ENCODE assay signal across 8 mouse cellular contexts in the genomic region with DNA sequence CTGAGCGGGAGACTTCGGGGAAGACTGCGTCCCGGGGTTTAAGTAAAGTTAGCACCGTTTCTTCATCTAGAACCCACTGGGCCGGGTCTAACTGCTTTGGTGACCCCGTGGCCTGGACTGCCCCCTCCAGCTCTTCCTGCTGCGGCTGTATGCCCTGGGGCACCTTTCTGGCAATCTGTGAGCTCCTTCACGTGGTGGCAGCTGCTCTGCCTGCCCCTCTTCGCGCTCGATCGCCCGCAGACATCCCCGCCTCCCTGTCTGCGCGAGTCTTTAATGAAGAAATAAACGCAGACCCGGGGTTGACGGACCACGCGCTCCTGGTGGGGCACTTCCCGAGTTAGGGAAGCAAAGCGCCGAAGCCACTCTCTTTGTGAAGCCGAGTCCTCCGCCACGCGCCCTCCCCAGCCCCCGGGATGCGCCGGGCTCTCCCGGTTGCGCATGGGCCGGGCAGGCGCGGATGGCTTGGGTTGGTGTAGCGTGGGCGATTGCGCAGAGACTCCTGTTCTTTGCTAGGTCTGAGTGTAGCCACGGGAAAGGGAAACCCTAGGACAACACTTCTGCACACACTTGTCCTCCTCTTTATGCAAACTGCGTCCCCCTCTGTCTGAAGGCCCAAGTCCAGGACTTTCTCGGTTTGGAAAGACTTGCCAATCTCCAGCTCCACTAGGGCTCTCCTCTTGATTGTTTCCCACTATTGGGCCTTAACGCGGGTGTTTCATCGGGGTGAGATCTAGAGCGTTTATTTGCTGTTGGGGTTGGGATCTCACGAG. TPM values are rescaled to one million over a fixed set of nuclear protein-coding genes. Genes with fewer than 3 reads are reported as not detected.
A peak's percentile ranks its signal among the peaks of the same experiment; 100 is the strongest.
DNase-seq lines count a peak whose midpoint lies in the region; ATAC-seq and TF ChIP-seq lines count a peak whose summit lies in the region.

No protein-coding gene starts in this region.

- H3K9ac ChIP-seq in forebrain, embryonic 12.5 days, result peak overlapping the region; percentile 74
- peak overlapping the region; percentile 59 for H3K9ac ChIP-seq in intestine, embryonic 14.5 days (ENCODE audit: low read length)
- H3K9ac ChIP-seq in midbrain, postnatal 0 days (replicated peaks; ENCODE audit: low read length, poor library complexity, severe bottlenecking), result peak overlapping the region; percentile 64

- no peak for TF ChIP-seq CTCF in midbrain, postnatal 0 days (IDR thresholded peaks at IDR 0.05)

- peaks cover 40% of the 10 kb centered on the region for H3K4me1 ChIP-seq in forebrain, embryonic 12.5 days
- peaks cover 14% of the 10 kb centered on the region; the same call in 1 of the 2 replicates for H3K4me1 ChIP-seq in intestine, embryonic 14.5 days (replicated peaks; ENCODE audit: control insufficient read depth, insufficient read depth, low read length)
- H3K4me1 ChIP-seq in midbrain, postnatal 0 days (ENCODE audit: insufficient read depth, low read length), result no peaks in the 10 kb centered on the region

- H3K36me3 ChIP-seq in forebrain, embryonic 12.5 days (replicated peaks), result no peaks in the 10 kb centered on the region
- H3K36me3 ChIP-seq in intestine, embryonic 14.5 days (ENCODE audit: control insufficient read depth, insufficient read depth, low read length), result no peaks in the 10 kb centered on the region
- no peaks in the 10 kb centered on the region for H3K36me3 ChIP-seq in midbrain, postnatal 0 days (ENCODE audit: insufficient read depth, low read length)

- peak; percentile 21 for ATAC-seq in forebrain, embryonic 12.5 days (ENCODE audit: low FRiP score)
- no peak for ATAC-seq in intestine, embryonic 14.5 days (replicated peaks; ENCODE audit: low FRiP score, low TSS enrichment, low read depth)
- ATAC-seq in midbrain, postnatal 0 days (ENCODE audit: low FRiP score), result no peak
- no peak for ATAC-seq in megakaryocyte-erythroid progenitor cell, adult 5-6 weeks (replicated peaks; ENCODE audit: low FRiP score, low TSS enrichment, poor library complexity, severe bottlenecking)

- H3K4me2 ChIP-seq in forebrain, embryonic 12.5 days, result peak overlapping the region; percentile 98
- H3K4me2 ChIP-seq in intestine, embryonic 14.5 days (ENCODE audit: low read length), result peak overlapping the region; percentile 92
- peak overlapping the region; percentile 93 for H3K4me2 ChIP-seq in midbrain, postnatal 0 days (ENCODE audit: low read depth, low read length, poor library complexity, severe bottlenecking)

- intact Hi-C loops in left cerebral cortex, postnatal 36 days (cut with DNase I), result loop anchor here (10.0 kb wide), 3 partner anchors 149 to 951 kb away; no protein-coding TSS in a partner anchor

- peaks cover 21% of the 10 kb centered on the region for H3K27me3 ChIP-seq in forebrain, embryonic 12.5 days
- H3K27me3 ChIP-seq in intestine, embryonic 14.5 days (replicated peaks; ENCODE audit: control insufficient read depth, insufficient read depth, low read length), result peaks cover 30% of the 10 kb centered on the region
- H3K27me3 ChIP-seq in midbrain, postnatal 0 days (ENCODE audit: insufficient read depth, low read length), result no peaks in the 10 kb centered on the region

- DNase-seq in urinary bladder, postnatal 25 days (ENCODE audit: low spot score), result peak; percentile 17
- no peak for DNase-seq in urinary bladder, postnatal 10 days (ENCODE audit: low spot score)
- DNase-seq in intestine, embryonic 14.5 days (ENCODE audit: low spot score), result peak; percentile 69
- DNase-seq in left cerebral cortex, postnatal 36 days (ENCODE audit: low spot score in 2 of 2), result peak; percentile 49 to 60
- DNase-seq in midbrain, postnatal 0 days (ENCODE audit: low spot score), result peak; percentile 41
- no peak for DNase-seq in gastrocnemius, adult 18-20 months (ENCODE audit: low spot score)

- under 1% methylated on average over 48 of the region's 48 CpGs for WGBS in forebrain, embryonic 12.5 days
- under 1% methylated on average over 48 of the region's 48 CpGs for WGBS in intestine, embryonic 14.5 days
- under 1% methylated on average over 48 of the region's 48 CpGs for WGBS in midbrain, postnatal 0 days

- no peaks in the 10 kb centered on the region for H3K9me3 ChIP-seq in forebrain, embryonic 12.5 days
- H3K9me3 ChIP-seq in intestine, embryonic 14.5 days (ENCODE audit: control insufficient read depth, low read length), result no peaks in the 10 kb centered on the region
- no peaks in the 10 kb centered on the region for H3K9me3 ChIP-seq in midbrain, postnatal 0 days (ENCODE audit: low read length)

- H3K27ac ChIP-seq in forebrain, embryonic 12.5 days, result peak overlapping the region; percentile 65
- no peak overlapping the region for H3K27ac ChIP-seq in intestine, embryonic 14.5 days (ENCODE audit: low read depth)
- no peak overlapping the region for H3K27ac ChIP-seq in midbrain, postnatal 0 days (ENCODE audit: low read depth, low read length)

- peak overlapping the region; percentile 73 for H3K4me3 ChIP-seq in forebrain, embryonic 12.5 days (replicated peaks)
- H3K4me3 ChIP-seq in intestine, embryonic 14.5 days (ENCODE audit: low read depth, low read length), result peak overlapping the region; percentile 56
- H3K4me3 ChIP-seq in midbrain, postnatal 0 days (ENCODE audit: low read depth, low read length), result peak overlapping the region; percentile 75

RNA-seq across cellular contexts. Expression of a gene that starts 3.1 kb away (rescaled TPM):
- 34.0 and 35.5 TPM in 2 replicates for polyA plus RNA-seq in forebrain, embryonic 12.5 days (2016; fragmentation: Nextera tagmentation; extraction: Ambion mirVana)
- polyA plus RNA-seq in intestine, embryonic 14.5 days (2014; fragmentation: Nextera tagmentation; extraction: Ambion mirVana), result 38.6 and 40.4 TPM in 2 replicates
- 10 to 100 TPM; 39.2 to 40.3 TPM for total RNA-seq in left cerebral cortex, postnatal 36 days (2021)
- 35.7 and 44.7 TPM in 2 replicates for total RNA-seq in midbrain, postnatal 0 days (2014; rRNA removed)
- polyA plus RNA-seq in midbrain, postnatal 0 days (2015; fragmentation: Nextera tagmentation; extraction: Ambion mirVana), result 8.0 and 11.3 TPM in 2 replicates
- total RNA-seq in megakaryocyte-erythroid progenitor cell, adult 5-6 weeks (2014; fragmentation: Nextera tagmentation), result not detected in 2 replicates
- not detected in 2 replicates for total RNA-seq in megakaryocyte-erythroid progenitor cell, adult 5-6 weeks (2017)
- under 1 TPM; 0.21 to 0.66 TPM for total RNA-seq in gastrocnemius, adult 18-20 months (2021)

Comparison
In these comparisons a context has a peak if more than half of its experiments do, and no peak if none do; other contexts are left out.
1. DNase-seq: peak in urinary bladder, postnatal 25 days (single experiment), intestine, embryonic 14.5 days (single experiment), left cerebral cortex, postnatal 36 days (2 of 2) and midbrain, postnatal 0 days (single experiment); none in urinary bladder, postnatal 10 days (single experiment) and gastrocnemius, adult 18-20 months (single experiment).
2. RNA of a gene that starts 3.1 kb away (total RNA-seq): 39.2 to 40.3 TPM in left cerebral cortex, postnatal 36 days and 35.7 to 44.7 TPM in midbrain, postnatal 0 days; 0.21 to 0.66 TPM in gastrocnemius, adult 18-20 months and not detected in megakaryocyte-erythroid progenitor cell, adult 5-6 weeks; every median in the first group is over 10 times any median in the second.
3. Peak in every context shown above with its lines, with median percentiles within 50 percentile points of each other: H3K4me2 ChIP-seq, H3K4me3 ChIP-seq and H3K9ac ChIP-seq.